ENCODE assay signal across 11 mouse cellular contexts in genomic region chr3:139042433-139042854, GRCm38 (mm10). TPM values are rescaled to one million over a fixed set of nuclear protein-coding genes. Genes with fewer than 3 reads are reported as not detected.
DNase-seq lines count a peak whose midpoint lies in the region; ATAC-seq lines count a peak whose summit lies in the region.
"Had no signal": no experiment of that assay in that cellular context is flagged by ENCODE, and none has a peak within 500 bp of the region (broad histone marks: within the 10 kb centered on the region; RNA-seq: fewer than 3 reads in every experiment).

No protein-coding gene starts in this region.

- H3K4me3 ChIP-seq in kidney, embryonic 16.5 days (ENCODE audit: low read length): no peak overlapping the region
- no peak overlapping the region for H3K4me3 ChIP-seq in hindbrain, embryonic 11.5 days (ENCODE audit: low read depth, low read length)
- H3K4me3 ChIP-seq: limb, embryonic 13.5 days had no signal

- H3K36me3 ChIP-seq in kidney, embryonic 16.5 days (ENCODE audit: insufficient read depth, low read length): peaks cover 5% of the 10 kb centered on the region; the same call in 1 of the 2 replicates
- H3K36me3 ChIP-seq in hindbrain, embryonic 11.5 days (ENCODE audit: control insufficient read depth, insufficient read depth, low read length): no peaks in the 10 kb centered on the region

- no peak overlapping the region for H3K4me2 ChIP-seq in kidney, embryonic 16.5 days (replicated peaks; ENCODE audit: low read depth, low read length)
- no peak overlapping the region for H3K4me2 ChIP-seq in hindbrain, embryonic 11.5 days (replicated peaks; ENCODE audit: low read depth, low read length)
- H3K4me2 ChIP-seq: hindbrain, embryonic 14.5 days; limb, embryonic 13.5 days had no signal

- peaks cover 6% of the 10 kb centered on the region; the same call in 1 of the 2 replicates for H3K9me3 ChIP-seq in kidney, embryonic 16.5 days (ENCODE audit: low read length)
- no peaks in the 10 kb centered on the region for H3K9me3 ChIP-seq in hindbrain, embryonic 11.5 days (ENCODE audit: control insufficient read depth, low read length)

- H3K27ac ChIP-seq in kidney, embryonic 16.5 days (ENCODE audit: low read length): peak overlapping the region; percentile 51; the same call in 1 of the 2 replicates
- H3K27ac ChIP-seq in hindbrain, embryonic 11.5 days (ENCODE audit: low read depth, low read length): no peak overlapping the region
- H3K27ac ChIP-seq: hindbrain, embryonic 14.5 days; limb, embryonic 13.5 days had no signal

- ATAC-seq in kidney, embryonic 16.5 days (ENCODE audit: low FRiP score, low TSS enrichment): peak; percentile 82
- ATAC-seq in CD4-positive, CD25-positive, alpha-beta regulatory T cell, adult 4 months: peak; percentile 89
- ATAC-seq in granulocyte monocyte progenitor cell, adult 5-6 weeks (replicated peaks; ENCODE audit: poor library complexity, severe bottlenecking): peak; percentile 82
- ATAC-seq in monocyte, adult 5-6 weeks (replicated peaks; ENCODE audit: insufficient number of reproducible peaks, low FRiP score, low TSS enrichment, poor library complexity, severe bottlenecking): peak; percentile 89
- ATAC-seq in hindbrain, embryonic 11.5 days (ENCODE audit: low FRiP score): no peak

- 56% methylated on average over 3 of the region's 3 CpGs for WGBS in kidney, embryonic 16.5 days
- WGBS in hindbrain, embryonic 11.5 days: 88% methylated on average over 3 of the region's 3 CpGs

- peaks cover 9% of the 10 kb centered on the region for H3K4me1 ChIP-seq in kidney, embryonic 16.5 days (ENCODE audit: insufficient read depth, low read length)
- H3K4me1 ChIP-seq in hindbrain, embryonic 11.5 days (replicated peaks; ENCODE audit: control insufficient read depth, insufficient read depth, low read length): no peaks in the 10 kb centered on the region
- H3K4me1 ChIP-seq: limb, embryonic 13.5 days had no signal

- H3K9ac ChIP-seq in kidney, embryonic 16.5 days (replicated peaks; ENCODE audit: low read length): no peak overlapping the region
- no peak overlapping the region for H3K9ac ChIP-seq in hindbrain, embryonic 11.5 days (ENCODE audit: low read depth, low read length)
- H3K9ac ChIP-seq: hindbrain, embryonic 14.5 days; limb, embryonic 13.5 days had no signal

- DNase-seq in kidney, adult 11 months: no peak
- DNase-seq in gastrocnemius, postnatal 4 days (ENCODE audit: low spot score in 2 of 2): no peak
- no peak for DNase-seq in hindbrain, embryonic 11.5 days (ENCODE audit: low spot score)
- DNase-seq in layer of hippocampus, adult 9-11 months: no peak
- DNase-seq: cerebellum, adult 11 months had no signal

- H3K27me3 ChIP-seq in kidney, embryonic 16.5 days (ENCODE audit: insufficient read depth, low read length): no peaks in the 10 kb centered on the region
- no peaks in the 10 kb centered on the region for H3K27me3 ChIP-seq in hindbrain, embryonic 11.5 days (ENCODE audit: control insufficient read depth, insufficient read depth, low read length)
- H3K27me3 ChIP-seq: limb, embryonic 13.5 days had no signal

RNA-seq across cellular contexts. Expression of gene Rap1gds1, which starts 32.6 kb away (rescaled TPM):
- 60.1 and 62.8 TPM in 2 replicates for polyA plus RNA-seq in kidney, embryonic 16.5 days (2015; fragmentation: Nextera tagmentation; extraction: Ambion mirVana)
- polyA plus RNA-seq in CD4-positive, CD25-positive, alpha-beta regulatory T cell, adult 4 months (2017; shearing (Covaris generic)): 10 to 100 TPM; 80.3 to 82.9 TPM
- total RNA-seq in granulocyte monocyte progenitor cell, adult 5-6 weeks (2014; fragmentation: Nextera tagmentation): 34.9 and 60.0 TPM in 2 replicates
- total RNA-seq in granulocyte monocyte progenitor cell, adult 5-6 weeks (2017): 25.2 and 26.2 TPM in 2 replicates
- total RNA-seq in monocyte, adult 5-6 weeks (2017): 57.7 to 83.7 TPM (median 58.3 TPM) in 3 replicates
- 10 to 100 TPM; 33.7 to 41.3 TPM for total RNA-seq in gastrocnemius, postnatal 4 days (2021)
- polyA plus RNA-seq in hindbrain, embryonic 11.5 days (2014; fragmentation: Nextera tagmentation; extraction: Ambion mirVana): 70.7 and 74.0 TPM in 2 replicates
